Mouse (Mus musculus): ENCODE data around the gene Med9.

Gene Med9

DNA sequence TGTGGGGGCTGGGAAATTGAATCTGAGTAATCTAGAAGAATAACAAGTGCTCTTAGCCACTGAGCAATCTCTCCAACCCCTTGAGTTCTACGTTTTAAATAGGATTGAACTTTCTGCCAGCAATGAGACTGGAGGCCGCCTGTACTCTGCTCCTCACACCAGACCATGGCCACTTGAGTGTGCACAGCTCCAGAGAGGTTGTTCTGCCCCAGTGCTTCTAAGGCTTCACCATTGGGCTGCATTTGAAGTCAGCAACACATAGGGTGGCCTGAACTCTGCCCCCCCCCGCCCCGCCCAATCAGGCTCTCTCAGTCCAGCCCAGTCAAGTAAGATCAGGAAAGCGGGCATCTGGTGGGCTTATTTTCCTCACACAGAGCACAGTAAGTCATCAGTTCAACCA, 29.8 kb downstream of the Med9 start:
- in situ Hi-C loops (cut with MboI; ENCODE audit: unreplicated experiment in 2 of 2): loop anchor here in 1 of 2 experiments (5.0 kb wide), 1 partner anchor 49 kb away; no protein-coding TSS in a partner anchor

DNA sequence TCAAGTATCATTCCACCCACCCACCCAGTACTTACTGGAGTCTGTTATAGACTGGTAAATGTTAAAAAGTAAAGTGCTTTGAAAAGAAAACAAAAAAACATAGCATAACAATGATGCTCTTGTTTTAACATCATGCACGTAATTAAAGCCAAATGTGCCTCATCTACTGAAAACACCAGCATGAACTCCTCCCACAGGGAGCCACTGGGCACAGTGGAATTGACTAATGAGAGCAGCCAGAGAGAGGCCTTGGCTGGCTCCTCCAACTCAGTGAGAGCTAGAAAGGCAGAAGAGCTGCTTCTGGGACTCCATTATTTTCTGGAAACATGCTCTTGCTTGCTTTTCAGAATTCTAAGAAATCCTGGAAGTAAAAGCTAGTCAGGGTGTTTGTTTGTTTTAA, 41.4 kb downstream of the Med9 start:
- in situ Hi-C loops (cut with MboI; ENCODE audit: unreplicated experiment in 2 of 2): no loop called here

DNA sequence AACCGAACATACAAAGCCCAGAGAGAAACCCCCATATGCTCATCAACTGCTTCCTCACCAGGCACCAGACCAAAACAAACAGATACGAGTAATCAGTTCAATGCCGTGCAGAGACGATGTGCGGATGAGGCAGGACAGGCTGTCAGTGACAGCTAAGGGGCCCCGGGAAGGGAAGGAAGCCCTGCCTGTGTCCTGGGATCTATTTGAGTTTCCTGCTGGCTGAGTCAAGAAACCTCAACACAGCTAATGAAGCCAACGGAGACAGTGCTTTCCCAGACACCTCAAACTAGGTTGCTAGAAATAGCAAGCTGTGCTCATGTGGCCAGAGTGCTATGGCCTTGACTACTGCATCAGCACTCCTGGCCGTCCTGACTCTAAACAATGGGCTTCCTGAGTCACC, 43.4 kb downstream of the Med9 start:
- in situ Hi-C loops (cut with MboI; ENCODE audit: unreplicated experiment in 2 of 2): no loop called here

DNA sequence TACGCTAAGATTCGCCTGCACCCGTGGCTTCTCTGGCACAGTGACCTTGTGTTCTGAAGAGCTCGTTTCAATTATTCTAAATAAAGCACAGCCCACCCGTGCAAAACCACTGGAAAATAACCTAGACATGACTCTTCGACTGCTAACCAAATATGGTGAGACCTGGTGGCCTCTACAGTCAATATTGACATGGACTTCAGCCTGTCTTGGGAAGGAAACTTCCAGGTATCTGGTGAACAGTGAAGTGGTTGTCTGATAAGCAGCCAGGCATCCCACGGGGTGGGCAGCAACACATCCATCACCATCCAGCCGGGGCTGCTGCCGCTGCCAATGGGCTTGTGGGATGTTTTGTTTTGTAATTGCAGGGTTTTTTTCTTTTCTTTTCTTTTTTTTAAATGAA, 46.3 kb downstream of the Med9 start:
- in situ Hi-C loops (cut with MboI; ENCODE audit: unreplicated experiment in 2 of 2): no loop called here

DNA sequence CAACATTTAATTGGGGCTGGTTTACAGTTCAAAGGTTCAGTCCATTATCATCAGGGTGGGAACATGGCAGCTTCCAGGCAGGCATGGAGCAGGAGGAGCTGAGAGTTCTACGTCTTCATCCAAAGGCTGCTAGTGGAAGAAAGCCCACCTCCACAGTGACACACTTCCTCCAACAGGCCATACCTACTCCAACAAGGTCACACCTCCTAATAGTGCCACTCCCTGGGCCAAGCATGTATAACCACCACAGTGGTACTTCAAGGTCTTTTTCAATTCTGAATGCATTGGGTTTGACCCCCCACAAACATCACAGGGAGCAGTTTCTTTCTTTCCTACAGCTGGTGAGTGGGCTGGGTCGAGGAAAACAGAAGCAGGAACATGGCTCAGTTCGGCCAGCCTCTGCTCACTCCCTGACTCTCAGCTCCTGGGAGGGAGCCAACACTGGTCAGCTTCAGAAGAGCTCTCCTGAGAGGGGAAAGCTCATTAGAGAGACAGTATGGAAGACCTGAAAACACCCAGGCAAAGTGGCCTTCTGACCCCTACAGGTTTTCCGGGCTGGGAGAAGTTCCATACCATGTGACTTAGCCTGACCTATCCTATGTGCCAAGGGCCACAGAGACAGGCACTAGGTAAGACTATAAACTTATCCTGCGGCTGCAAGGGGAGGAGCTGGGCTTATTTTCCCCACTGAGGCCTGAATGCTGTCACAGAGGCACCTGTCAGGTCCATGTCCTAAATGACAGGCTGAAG, 53.4 kb downstream of the Med9 start:
- in situ Hi-C loops (cut with MboI; ENCODE audit: unreplicated experiment in 2 of 2): no loop called here

DNA sequence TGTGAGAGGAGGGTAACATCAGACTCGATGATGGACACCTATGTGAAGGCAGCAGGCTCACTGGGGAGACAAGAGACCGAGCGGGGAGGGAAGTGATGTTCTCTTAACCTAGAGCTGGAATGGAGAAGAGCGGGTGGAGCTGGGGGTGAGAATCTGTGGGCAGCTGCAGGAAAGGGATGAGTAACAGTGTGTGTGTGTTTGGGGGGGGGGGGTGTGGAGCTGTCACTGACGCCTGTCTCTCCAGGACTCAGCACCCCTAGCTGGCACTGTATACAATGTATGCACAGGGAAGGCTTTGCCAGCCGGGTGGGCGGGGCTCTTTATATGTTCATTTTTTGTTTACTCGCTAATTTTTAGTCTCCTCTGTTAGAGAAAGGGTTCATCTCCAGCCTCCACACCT, 55.8 kb downstream of the Med9 start:
- in situ Hi-C loops (cut with MboI; ENCODE audit: unreplicated experiment in 2 of 2): no loop called here

DNA sequence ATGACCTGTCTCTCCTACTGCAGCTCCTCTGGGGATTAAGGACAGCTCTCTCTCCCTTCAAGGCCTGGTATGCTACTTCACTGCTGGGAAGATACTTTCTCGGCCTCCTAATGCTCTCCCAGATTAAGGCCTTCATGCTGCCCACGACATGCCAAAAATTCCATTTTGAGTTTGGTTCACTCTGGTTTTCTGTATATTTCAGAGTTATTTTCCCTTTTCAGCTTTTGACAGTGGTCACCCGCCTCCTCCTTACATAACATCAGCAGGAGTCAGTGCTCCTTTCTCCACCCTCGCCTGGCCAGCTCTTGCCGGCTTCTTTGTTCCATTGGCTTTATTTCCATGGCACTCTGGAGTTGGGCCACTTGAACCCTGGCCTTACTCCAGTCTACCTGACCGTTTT, 56.7 kb downstream of the Med9 start:
- in situ Hi-C loops (cut with MboI; ENCODE audit: unreplicated experiment in 2 of 2): no loop called here

DNA sequence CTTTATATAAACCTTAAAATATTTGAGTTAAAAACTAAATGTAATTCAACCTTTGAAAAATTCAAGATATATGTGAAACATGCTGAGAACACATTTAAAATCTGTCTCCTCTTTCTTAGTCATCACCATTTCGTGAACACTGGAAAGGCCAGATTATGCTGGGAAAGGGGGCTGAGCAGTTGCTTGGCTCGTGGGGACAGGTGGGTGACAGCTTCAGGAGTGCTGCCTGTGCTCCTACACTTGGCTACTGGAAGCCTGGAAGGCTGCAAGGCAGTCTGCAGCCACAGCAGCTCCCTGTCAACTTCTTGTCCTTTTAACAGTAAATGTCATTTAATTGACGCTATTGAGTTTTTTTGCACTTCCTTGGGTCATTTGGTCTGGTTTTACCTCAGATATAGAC, 57.9 kb downstream of the Med9 start:
- in situ Hi-C loops (cut with MboI; ENCODE audit: unreplicated experiment in 2 of 2): no loop called here

DNA sequence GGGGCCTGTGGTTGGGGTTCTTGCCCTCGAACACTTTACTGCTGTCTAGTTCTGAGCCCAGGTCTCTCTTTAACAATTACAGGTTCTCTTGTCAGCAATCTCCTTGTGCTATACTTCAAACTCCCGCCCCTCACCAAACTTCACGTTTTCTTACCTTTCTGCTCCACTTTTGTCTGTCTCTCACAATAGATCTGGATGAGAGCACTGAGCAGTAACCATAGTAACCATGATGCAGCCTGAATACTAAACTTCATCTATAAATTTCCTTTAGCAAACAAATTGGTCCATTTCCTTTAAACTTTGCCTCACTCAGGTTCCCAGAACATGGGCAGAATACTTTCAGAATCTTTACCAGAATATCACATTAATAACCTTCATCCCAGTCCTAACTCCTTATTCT, 61.4 kb downstream of the Med9 start:
- in situ Hi-C loops (cut with MboI; ENCODE audit: unreplicated experiment in 2 of 2): no loop called here

DNA sequence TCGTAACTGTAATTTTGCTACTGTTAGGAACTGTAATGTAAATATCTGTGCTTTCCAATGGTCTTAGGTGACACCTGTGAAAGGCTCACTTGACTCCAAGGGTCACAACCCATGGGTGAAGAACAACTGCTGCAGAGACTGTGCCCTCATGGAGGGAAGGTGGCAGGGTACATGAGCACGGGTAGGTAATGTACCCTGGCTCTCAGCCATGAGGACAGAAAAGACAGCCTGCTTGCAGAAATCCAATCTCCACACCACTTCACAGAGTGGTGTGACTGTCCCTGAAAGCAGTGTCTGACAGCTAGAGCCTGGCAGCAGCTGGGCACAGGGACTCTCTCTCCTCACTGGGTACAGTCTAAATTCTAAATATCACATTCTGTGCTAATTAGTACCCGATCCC, 63.5 kb downstream of the Med9 start:
- in situ Hi-C loops (cut with MboI; ENCODE audit: unreplicated experiment in 2 of 2): no loop called here
